Mouse (Mus musculus) small intestine, adult 2 months (tissue): Measurements from ENCODE around the gene Orm1.

Experiments
- CTCF ChIP-seq: fragments of 200-500 bp; IDR thresholded peaks from 2 replicates; pipeline ENCODE4 v1.5.1; 2012; ENCODE audit warnings: low read depth, mild to moderate bottlenecking, control low read depth, inconsistent platforms, low read length, moderate library complexity, mixed read lengths; ENCODE audit not compliant: insufficient replicate concordance, insufficient read length; ENCODE audit errors: extremely low read depth
- POLR2A ChIP-seq: fragments of 200-500 bp; IDR thresholded peaks from 2 replicates; pipeline ENCODE4 v1.6.1; 2012; ENCODE audit warnings: low read depth, mild to moderate bottlenecking, control low read depth, inconsistent platforms, low read length, moderate library complexity

DNA sequence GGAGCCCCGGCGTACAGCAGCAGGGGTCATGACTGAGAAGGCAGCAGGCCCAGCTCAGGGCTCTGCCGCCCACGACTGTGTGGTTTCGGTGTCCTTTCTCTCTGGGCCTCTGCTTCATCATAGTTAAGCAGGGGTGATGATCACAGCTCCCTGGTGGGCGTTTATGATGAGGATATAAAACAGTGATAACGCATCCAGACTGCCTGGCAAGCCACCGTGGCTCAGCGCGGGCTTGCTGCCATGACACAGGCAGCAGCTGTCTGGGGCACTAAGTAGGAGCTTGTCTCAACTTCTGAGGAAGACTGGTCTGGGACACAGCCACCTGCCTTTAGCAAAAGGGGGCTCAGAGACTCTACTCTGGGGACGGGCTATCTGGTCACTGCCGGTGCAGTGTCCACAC, 39.1 kb downstream of the Orm1 start:
- TF ChIP-seq CTCF (no peak), POLR2A (no peak)
